Mouse (Mus musculus) forebrain, embryonic 10.5 days (tissue): Measurements from ENCODE around the gene Rasa2. TPM values are rescaled to one million over a fixed set of nuclear protein-coding genes. Genes with fewer than 3 reads are reported as not detected.
"Not testable (repeated sequence)": the region's sequence is repeated elsewhere in the genome, so short reads cannot be mapped to it uniquely, and the experiment has no call there.

Experiments
- DNase-seq: peaks from one replicate; pipeline ENCODE4 v3.0.0-alpha.2; 2017; ENCODE audit warnings: low spot score; ENCODE audit errors: extremely low spot score
- H3K27ac ChIP-seq: fragments of 300-500 bp; sonication (generic); 2 replicates; pipeline ENCODE4 v1.5.1; 2016; ENCODE audit warnings: mild to moderate bottlenecking
- H3K27me3 ChIP-seq: fragments of 300-500 bp; sonication (generic); 2 replicates; pipeline ENCODE4 v1.6.1; 2016; ENCODE audit warnings: mild to moderate bottlenecking; ENCODE audit not compliant: poor library complexity, severe bottlenecking
- H3K36me3 ChIP-seq: fragments of 300-500 bp; sonication (generic); replicated peaks from 2 replicates; pipeline ENCODE4 v1.6.1; 2016; ENCODE audit warnings: mild to moderate bottlenecking, moderate library complexity
- H3K4me1 ChIP-seq: fragments of 300-500 bp; sonication (generic); 2 replicates; pipeline ENCODE4 v1.6.1; 2016
- H3K4me3 ChIP-seq: fragments of 300-500 bp; sonication (generic); 2 replicates; pipeline ENCODE4 v1.5.1; 2016; ENCODE audit warnings: mild to moderate bottlenecking, moderate library complexity
- H3K9me3 ChIP-seq: fragments of 300-500 bp; sonication (generic); 2 replicates; pipeline ENCODE4 v1.6.1; 2016; ENCODE audit warnings: mild to moderate bottlenecking, moderate library complexity
- WGBS: fragments of 180-500 bp; shearing (Covaris S2); methylation state at CpG from one replicate; pipeline ENCODE4 v1.1.7; 2016; 5-methylcytosine and 5-hydroxymethylcytosine counted together
- polyA plus RNA-seq: library from polyadenylated mRNA; unstranded; fragments of >200 nt; fragmentation: Nextera tagmentation; extraction: Ambion mirVana; gene quantifications from 2 replicates; pipeline ENCODE4 v1.2.1, GENCODE M21; 2016

Rasa2 gene
- polyA plus RNA-seq, 1 experiment from 2014 or later: 13.3 TPM

DNA sequence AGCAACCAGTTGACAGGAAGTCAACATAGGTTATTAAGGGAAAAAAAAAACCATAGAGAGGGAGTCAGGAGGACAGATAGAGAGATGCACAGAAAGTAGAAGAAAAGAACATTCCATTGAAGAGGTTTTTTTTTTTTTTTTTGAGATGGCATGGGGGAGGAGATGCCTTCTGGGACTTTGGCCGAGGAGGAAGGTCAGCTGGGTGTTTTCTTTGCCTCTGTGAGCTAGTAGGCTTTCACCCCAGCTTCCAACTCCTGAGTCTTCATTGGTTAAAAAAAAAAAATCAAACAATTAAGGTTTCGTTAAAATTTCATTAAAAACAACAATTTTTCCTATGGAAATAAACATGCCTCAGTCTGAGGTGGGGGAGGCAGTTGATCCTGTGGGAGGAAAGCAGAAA lies 28.4 kb upstream of the Rasa2 start:
- Histone ChIP-seq H3K4me3 (no peak overlapping the region), H3K27me3 (no peaks in the 10 kb centered on the region), H3K9me3 (no peaks in the 10 kb centered on the region), H3K4me1 (peaks cover 5% of the 10 kb centered on the region), H3K27ac (no peak overlapping the region), H3K36me3 (no peaks in the 10 kb centered on the region)
- 71% methylated on average over 2 of the region's 2 CpGs for WGBS
- DNase-seq: no peak

DNA sequence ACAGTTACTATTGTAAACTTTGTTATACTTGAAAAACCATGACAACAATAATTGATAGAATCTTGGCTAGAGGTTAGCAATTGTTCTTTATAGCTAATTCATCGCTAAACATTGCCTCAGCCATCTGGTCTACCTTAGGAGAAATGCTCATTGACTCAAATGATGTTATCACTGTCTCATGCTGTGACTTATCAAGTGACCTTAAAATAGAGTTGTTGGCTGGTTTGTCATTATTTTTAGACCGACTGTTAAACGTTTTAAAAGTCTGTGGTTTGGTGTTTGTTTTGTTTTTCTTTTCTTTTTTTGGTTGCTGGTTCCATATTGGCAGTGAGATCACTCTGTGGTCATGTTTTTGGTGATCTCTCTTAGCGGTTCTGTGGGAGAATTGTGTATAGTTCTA lies 22.1 kb upstream of the Rasa2 start:
- DNase-seq: no peak
- H3K4me3 ChIP-seq: no peak overlapping the region
- no peaks in the 10 kb centered on the region for H3K27me3 ChIP-seq
- H3K27ac ChIP-seq: no peak overlapping the region
- no peaks in the 10 kb centered on the region for H3K4me1 ChIP-seq
- no peaks in the 10 kb centered on the region for H3K36me3 ChIP-seq
- no peaks in the 10 kb centered on the region for H3K9me3 ChIP-seq
- 82% methylated on average over 4 of the region's 4 CpGs for WGBS

DNA sequence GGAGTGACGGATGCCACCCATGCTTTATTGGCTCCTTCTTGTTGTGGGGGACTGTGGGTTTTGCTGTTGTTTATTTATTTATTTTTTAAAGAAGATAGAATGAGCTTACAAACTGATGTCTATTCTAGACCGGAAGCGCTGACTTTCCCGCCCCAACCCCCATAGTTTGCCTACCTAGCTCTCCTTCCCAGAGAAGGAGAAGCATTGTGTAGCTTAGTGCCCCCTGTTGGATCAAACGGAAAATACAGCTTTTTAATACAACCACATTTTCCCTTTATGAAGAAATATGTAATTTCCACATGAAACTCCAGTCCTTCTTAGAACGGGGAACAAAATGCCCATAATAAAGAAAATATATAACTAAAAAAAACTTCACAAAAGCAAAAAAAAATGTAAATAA lies 21.3 kb upstream of the Rasa2 start:
- Histone ChIP-seq H3K27ac (no peak overlapping the region), H3K4me3 (no peak overlapping the region), H3K9me3 (no peaks in the 10 kb centered on the region), H3K36me3 (no peaks in the 10 kb centered on the region), H3K4me1 (no peaks in the 10 kb centered on the region), H3K27me3 (no peaks in the 10 kb centered on the region)
- no peak for DNase-seq
- WGBS: 64% methylated on average over 6 of the region's 6 CpGs

DNA sequence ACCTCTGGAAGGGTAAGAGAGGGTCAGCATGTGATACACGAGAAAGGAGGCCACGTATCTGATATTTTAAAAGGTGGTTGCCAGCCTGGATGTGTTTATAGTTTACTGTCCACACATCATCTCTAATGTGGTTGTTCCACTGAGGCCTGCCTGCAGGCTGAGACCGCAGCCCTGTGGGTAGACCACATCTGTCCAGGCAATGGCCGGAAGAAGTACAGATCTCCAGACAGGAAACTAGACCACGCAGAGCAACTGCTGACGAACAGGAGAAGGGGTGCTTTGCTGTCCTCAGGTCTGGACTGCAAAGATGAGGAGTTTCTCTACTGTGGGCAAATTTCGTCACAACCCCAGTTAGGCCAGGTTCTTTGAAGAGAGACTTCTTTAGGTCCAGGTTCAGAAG lies 19.4 kb upstream of the Rasa2 start:
- no peak overlapping the region for H3K27ac ChIP-seq
- no peak for DNase-seq
- H3K36me3 ChIP-seq: no peaks in the 10 kb centered on the region
- no peaks in the 10 kb centered on the region for H3K27me3 ChIP-seq
- H3K9me3 ChIP-seq: no peaks in the 10 kb centered on the region
- H3K4me1 ChIP-seq: no peaks in the 10 kb centered on the region
- no peak overlapping the region for H3K4me3 ChIP-seq
- WGBS: 89% methylated on average over 7 of the region's 7 CpGs

DNA sequence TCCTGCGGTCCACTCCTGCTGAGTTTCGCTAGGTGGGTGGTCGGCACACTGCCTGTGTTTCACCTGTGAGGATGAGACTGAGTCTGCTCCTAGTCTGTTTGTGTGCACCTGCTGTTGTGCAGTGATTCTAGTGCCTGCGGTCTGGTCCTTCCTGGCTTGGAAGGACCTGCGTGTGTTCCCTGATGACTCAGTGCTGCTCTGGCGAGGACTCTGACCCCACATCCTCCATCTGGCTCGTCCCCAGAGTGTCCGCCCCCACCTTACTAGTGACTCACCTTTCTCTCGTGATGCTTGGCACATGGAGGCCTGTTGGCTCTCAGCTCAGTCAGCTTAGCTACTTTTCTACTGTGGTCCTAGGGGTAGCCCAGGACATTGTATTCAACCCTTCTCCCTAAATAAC lies 18.5 kb upstream of the Rasa2 start:
- 70% methylated on average over 9 of the region's 9 CpGs for WGBS
- no peak overlapping the region for H3K4me3 ChIP-seq

DNA sequence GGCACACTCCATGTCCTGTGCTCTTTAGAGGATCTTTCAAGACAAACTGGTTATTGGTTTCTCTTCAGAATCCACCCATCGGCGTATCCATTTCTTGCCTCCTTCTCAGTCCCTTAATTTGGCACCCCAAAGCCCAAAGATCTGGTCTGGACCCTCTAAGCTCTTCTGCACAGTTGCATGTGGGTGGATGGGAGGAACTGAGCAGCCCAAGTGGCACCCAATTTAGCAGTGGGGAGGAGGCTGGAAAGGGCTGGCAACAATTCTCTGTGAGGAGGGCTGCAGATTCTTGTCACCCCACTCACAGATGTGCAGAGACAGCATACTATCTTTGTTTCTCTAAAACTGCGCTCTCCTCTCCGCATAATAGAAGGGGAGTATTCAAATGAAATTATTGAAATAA lies 17.9 kb upstream of the Rasa2 start:
- DNase-seq: no peak
- H3K9me3 ChIP-seq: no peaks in the 10 kb centered on the region
- no peaks in the 10 kb centered on the region for H3K4me1 ChIP-seq
- no peak overlapping the region for H3K4me3 ChIP-seq
- no peaks in the 10 kb centered on the region for H3K27me3 ChIP-seq
- H3K27ac ChIP-seq: no peak overlapping the region
- 93% methylated on average over 4 of the region's 4 CpGs for WGBS
- no peaks in the 10 kb centered on the region for H3K36me3 ChIP-seq

More for the DNA sequence above, 18.5 kb upstream of the Rasa2 start:
- H3K27me3 ChIP-seq: no peaks in the 10 kb centered on the region
- H3K4me1 ChIP-seq: no peaks in the 10 kb centered on the region
- no peak overlapping the region for H3K27ac ChIP-seq
- no peaks in the 10 kb centered on the region for H3K36me3 ChIP-seq
- no peaks in the 10 kb centered on the region for H3K9me3 ChIP-seq
- no peak for DNase-seq

DNA sequence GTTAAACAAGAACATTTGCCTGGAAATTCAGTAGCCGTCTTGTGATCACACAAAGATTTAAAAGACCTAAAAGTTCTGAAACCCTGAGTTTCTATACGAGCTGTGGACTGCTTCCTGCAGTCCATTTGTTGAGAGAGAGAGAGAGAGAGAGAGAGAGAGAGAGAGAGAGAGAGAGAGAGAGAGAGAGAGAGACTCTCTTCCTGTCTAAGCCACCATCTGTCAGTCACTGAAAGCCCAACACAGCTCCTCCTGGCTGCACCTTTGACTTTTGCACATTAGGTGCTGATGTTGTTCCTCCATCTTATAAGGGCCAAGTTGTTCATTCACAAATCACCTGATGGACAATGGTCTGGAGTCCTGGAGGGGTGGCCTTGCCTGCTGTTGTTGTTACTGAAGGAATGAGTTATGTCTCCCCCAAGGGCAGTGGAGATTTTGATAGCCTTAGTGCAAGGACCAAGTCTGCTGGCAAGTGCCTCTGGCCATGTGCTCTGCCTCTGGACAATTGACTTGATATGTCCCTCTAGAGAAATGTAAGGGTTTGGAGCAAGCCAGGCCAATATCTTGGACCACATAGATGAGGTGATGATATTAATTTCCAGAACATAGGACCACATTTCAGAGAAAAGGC lies 15.4 kb upstream of the Rasa2 start:
- H3K27me3 ChIP-seq: no peaks in the 10 kb centered on the region
- no peak overlapping the region for H3K27ac ChIP-seq
- H3K36me3 ChIP-seq: no peaks in the 10 kb centered on the region
- no peak for DNase-seq
- WGBS: 66% methylated on average over 2 of the region's 2 CpGs
- no peak overlapping the region for H3K4me3 ChIP-seq
- no peaks in the 10 kb centered on the region for H3K9me3 ChIP-seq
- no peaks in the 10 kb centered on the region for H3K4me1 ChIP-seq

DNA sequence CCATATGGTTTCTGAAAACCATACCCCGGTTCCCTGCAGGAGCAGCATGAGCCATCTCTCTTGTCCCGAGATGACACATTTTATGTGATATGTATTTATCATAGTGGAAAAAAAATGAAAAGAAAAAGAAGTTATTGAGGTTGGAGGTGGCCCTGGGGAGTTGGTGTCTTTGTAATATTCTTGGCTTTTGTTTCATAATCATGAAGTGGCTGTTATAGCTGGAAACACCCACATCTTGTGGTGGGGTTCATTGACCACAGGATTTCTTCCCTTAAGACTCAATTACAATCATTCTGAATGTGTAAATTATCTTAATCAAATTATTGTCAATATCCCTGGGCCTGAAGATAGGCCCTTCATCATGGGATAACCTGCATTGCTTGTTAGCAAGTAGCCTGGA lies 13.4 kb upstream of the Rasa2 start:
- Histone ChIP-seq H3K4me1 (no peaks in the 10 kb centered on the region), H3K36me3 (no peaks in the 10 kb centered on the region), H3K27me3 (no peaks in the 10 kb centered on the region), H3K27ac (no peak overlapping the region), H3K4me3 (no peak overlapping the region), H3K9me3 (no peaks in the 10 kb centered on the region)
- DNase-seq: no peak
- 92% methylated on average over 2 of the region's 2 CpGs for WGBS

DNA sequence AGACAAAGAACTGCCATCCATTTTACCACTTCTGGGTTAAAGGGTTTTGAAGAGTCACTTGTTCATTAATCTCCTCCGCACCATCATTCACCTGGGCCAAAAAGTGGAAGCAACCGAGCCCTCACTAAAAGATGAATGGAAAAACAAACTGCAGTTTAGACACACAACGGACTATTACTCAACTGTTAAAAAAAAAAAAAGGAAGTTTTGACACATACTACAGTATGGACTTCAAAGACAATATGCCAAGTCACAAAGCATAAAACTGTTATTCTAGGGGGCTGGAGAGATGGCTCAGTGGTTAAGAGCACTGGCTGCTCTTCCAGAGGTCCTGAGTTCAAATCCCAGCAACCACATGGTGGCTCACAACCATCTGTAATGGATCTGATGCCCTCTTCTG lies 12.6 kb upstream of the Rasa2 start:
- H3K9me3 ChIP-seq, DNase-seq: not testable (repeated sequence)
- WGBS: 88% methylated on average over 3 of the region's 3 CpGs

DNA sequence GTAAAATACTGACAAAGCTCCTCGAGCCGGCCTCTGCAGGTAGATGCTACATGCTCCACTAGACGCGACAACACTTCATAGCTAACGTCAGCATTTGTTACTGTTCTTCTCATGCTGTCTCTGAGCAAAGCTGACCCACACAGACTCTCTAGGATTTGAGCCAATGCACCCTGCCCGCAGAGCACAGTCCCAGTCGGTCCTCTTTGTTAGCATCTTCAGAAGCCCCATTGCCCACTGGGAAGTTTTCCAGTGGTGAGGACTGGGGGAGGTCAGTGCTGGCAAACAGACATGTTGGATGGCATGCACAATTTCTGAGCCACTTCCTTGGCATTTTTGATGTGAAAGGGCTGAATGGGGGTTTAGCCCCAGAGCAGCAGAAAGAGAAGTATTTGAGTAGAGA lies 8.0 kb upstream of the Rasa2 start:
- H3K4me1 ChIP-seq: peaks cover 19% of the 10 kb centered on the region; the same call in 1 of the 2 replicates
- H3K27me3 ChIP-seq: no peaks in the 10 kb centered on the region; the same call in 1 of the 2 replicates
- no peak overlapping the region for H3K4me3 ChIP-seq
- no peaks in the 10 kb centered on the region for H3K36me3 ChIP-seq
- no peak overlapping the region for H3K27ac ChIP-seq
- WGBS: 91% methylated on average over 7 of the region's 7 CpGs
- DNase-seq: no peak
- H3K9me3 ChIP-seq: no peaks in the 10 kb centered on the region

More for the DNA sequence above, 12.6 kb upstream of the Rasa2 start:
- not testable (repeated sequence) for H3K27me3 ChIP-seq, H3K27ac ChIP-seq, H3K4me1 ChIP-seq, H3K4me3 ChIP-seq, H3K36me3 ChIP-seq

DNA sequence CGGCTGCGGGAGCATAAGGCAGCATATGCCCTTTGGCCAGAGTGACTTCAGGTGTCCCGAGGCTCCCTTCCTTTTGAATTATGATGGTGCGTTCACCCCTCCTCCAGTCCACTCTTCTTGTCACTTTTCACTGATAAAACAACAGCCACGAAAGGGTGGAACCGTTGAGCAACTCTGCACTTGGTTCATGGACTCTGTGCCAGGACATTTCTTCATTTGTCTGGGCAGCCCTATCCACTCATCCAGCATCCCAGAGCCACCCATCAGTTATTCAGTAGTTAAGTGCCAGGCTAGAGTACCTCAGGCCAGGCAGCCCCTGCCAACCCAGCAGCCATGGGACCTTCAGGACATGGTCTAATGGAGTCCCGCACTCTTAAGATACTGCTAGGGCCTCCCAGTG lies 7.1 kb upstream of the Rasa2 start:
- Histone ChIP-seq H3K36me3 (no peaks in the 10 kb centered on the region), H3K4me3 (no peak overlapping the region), H3K9me3 (no peaks in the 10 kb centered on the region), H3K27ac (no peak overlapping the region), H3K27me3 (peaks cover 9% of the 10 kb centered on the region), H3K4me1 (peaks cover 19% of the 10 kb centered on the region; the same call in 1 of the 2 replicates)
- DNase-seq: no peak
- 87% methylated on average over 7 of the region's 7 CpGs for WGBS

DNA sequence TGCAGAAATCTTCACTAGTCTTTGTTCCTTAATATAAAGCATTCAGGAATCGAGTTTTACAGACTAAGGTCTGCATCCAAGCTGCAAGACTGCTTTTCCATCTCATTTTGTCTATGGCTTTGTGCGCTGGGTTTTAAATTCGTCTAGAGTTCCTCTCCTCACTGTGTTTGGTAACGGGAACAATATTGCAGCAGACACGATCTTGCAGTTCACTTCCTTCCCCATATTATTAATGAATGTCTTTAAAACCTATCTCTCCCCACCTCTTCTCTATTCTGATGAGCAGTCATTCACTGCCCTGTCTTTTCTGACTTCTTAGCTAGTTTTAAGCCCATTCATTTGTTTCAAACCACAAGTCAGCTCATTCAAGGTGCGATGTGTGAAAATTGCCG lies 5.7 kb upstream of the Rasa2 start:
- H3K4me1 ChIP-seq: peaks cover 26% of the 10 kb centered on the region
- H3K9me3 ChIP-seq: no peaks in the 10 kb centered on the region
- H3K27ac ChIP-seq: no peak overlapping the region
- H3K27me3 ChIP-seq: peaks cover 23% of the 10 kb centered on the region
- no peaks in the 10 kb centered on the region for H3K36me3 ChIP-seq
- WGBS: 77% methylated on average over 7 of the region's 7 CpGs
- no peak overlapping the region for H3K4me3 ChIP-seq
- no peak for DNase-seq

DNA sequence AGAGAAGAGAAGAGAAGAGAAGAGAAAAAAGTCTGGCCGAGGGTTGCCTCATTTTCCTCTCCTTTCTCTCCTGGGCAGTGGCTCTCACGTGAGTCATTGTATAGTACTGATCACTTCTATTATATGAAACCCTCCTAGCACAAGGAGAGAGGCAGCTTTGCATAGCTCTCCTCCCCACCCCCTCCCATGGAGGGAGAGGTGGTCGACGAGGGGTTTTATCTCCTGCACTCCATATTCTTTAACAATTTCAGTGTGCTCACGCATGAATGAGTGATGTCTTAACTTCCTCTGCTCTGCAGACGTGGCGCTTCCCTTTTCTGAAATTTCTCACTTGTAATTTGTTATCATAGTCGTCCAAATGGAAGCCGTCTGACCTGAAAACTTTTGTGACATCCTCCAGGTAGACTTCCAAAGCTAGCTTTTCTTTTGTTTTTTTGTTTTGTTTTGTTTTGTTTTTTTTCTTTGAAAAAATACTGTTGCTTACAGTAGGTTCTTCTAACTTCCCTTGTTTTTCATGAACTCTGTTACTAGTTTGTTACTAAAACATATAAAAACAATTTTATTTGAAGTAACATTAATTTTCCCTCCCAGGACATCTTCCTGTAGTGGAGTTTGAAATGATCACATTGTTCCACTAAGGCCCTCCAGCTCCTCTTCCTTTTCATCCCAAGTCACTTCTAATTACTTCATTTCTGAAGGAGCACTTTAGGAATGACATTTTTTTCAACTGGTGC lies 5.2 kb upstream of the Rasa2 start:
- no peaks in the 10 kb centered on the region for H3K36me3 ChIP-seq
- no peak overlapping the region for H3K4me3 ChIP-seq
- 61% methylated on average over 9 of the region's 9 CpGs for WGBS
- peaks cover 28% of the 10 kb centered on the region for H3K27me3 ChIP-seq
- no peaks in the 10 kb centered on the region for H3K9me3 ChIP-seq
- peaks cover 32% of the 10 kb centered on the region for H3K4me1 ChIP-seq
- H3K27ac ChIP-seq: no peak overlapping the region
- DNase-seq: no peak
